Mouse (Mus musculus) C2C12 (cell line): Measurements from ENCODE around the gene Slc26a10. TPM values are rescaled to one million over a fixed set of nuclear protein-coding genes. Genes with fewer than 3 reads are reported as not detected.

Source experiments
- H3K27me3 ChIP-seq: one replicate; pipeline ENCODE4 v1.6.1; 2011; ENCODE audit not compliant: control insufficient read depth, insufficient read depth, insufficient read length
- H3K36me3 ChIP-seq: one replicate; pipeline ENCODE4 v1.6.1; 2011; ENCODE audit not compliant: control insufficient read depth, insufficient read depth
- H3K4me3 ChIP-seq: one replicate; pipeline ENCODE4 v1.5.1; 2011; ENCODE audit warnings: mild to moderate bottlenecking, control low read depth; ENCODE audit not compliant: poor library complexity, insufficient read depth, severe bottlenecking
- H3K79me2 ChIP-seq: one replicate; pipeline ENCODE4 v1.6.1; 2011; ENCODE audit not compliant: control insufficient read depth, insufficient read depth
- H3K79me3 ChIP-seq: one replicate; pipeline ENCODE4 v1.6.1; 2011; ENCODE audit warnings: low read depth, control low read depth
- H3ac ChIP-seq: one replicate; pipeline ENCODE3; 2011; ENCODE audit warnings: low read depth; ENCODE audit not compliant: control insufficient read depth, insufficient read length
- CEBPB ChIP-seq: IDR thresholded peaks from one replicate; pipeline ENCODE4 v1.6.1; 2011; ENCODE audit warnings: low read depth, mild to moderate bottlenecking, control low read depth, moderate library complexity
- CTCF ChIP-seq: IDR thresholded peaks from one replicate; pipeline ENCODE4 v1.5.1; 2011; ENCODE audit not compliant: control insufficient read depth, insufficient read depth, insufficient read length
- FOSL1 ChIP-seq: IDR thresholded peaks from one replicate; pipeline ENCODE4 v1.8.0; 2011; ENCODE audit warnings: mild to moderate bottlenecking, low read length; ENCODE audit not compliant: poor library complexity, insufficient read depth, severe bottlenecking
- MAX ChIP-seq: IDR thresholded peaks from one replicate; pipeline ENCODE4 v1.6.1; 2011; ENCODE audit warnings: mild to moderate bottlenecking, control low read depth
- MYOD1 ChIP-seq: IDR thresholded peaks from one replicate; pipeline ENCODE4 v1.6.1; 2011; ENCODE audit warnings: low read depth; ENCODE audit not compliant: control insufficient read depth, insufficient read length
- MYOG ChIP-seq: IDR thresholded peaks from one replicate; pipeline ENCODE4 v1.6.1; 2011; ENCODE audit not compliant: control insufficient read depth, insufficient read length; ENCODE audit errors: extremely low read depth
- USF1 ChIP-seq: IDR thresholded peaks from one replicate; pipeline ENCODE4 v1.6.1; 2011; ENCODE audit warnings: low read depth, mild to moderate bottlenecking, control low read depth, moderate library complexity
- polyA plus RNA-seq: library from polyadenylated mRNA; unstranded; fragments of >200 nt; fragmentation: generic; extraction: Trizol; gene quantifications from one replicate; pipeline ENCODE4 v1.2.1, GENCODE M21; 2012; ENCODE audit warnings: missing spikeins

The Slc26a10 gene
- polyA plus RNA-seq, 1 experiment: 2.9 TPM

- TF ChIP-seq MYOG (no peak), MYOD1 (no peak)
- Histone ChIP-seq H3K79me3 (no peaks in the 10 kb centered on the region), H3K4me3 (no peak overlapping the region), H3K79me2 (no peaks in the 10 kb centered on the region), H3ac (no peak overlapping the region), H3K27me3 (no peaks in the 10 kb centered on the region), H3K36me3 (no peaks in the 10 kb centered on the region)
These were observed 37.2 kb downstream of the Slc26a10 start for GRCm38 (mm10) chr10:127143228-127143627.

- no peaks in the 10 kb centered on the region for H3K27me3 ChIP-seq
- no peaks in the 10 kb centered on the region for H3K36me3 ChIP-seq
- H3K79me2 ChIP-seq: no peaks in the 10 kb centered on the region
- no peak overlapping the region for H3ac ChIP-seq
- H3K4me3 ChIP-seq: no peak overlapping the region
- TF ChIP-seq MYOD1 (no peak), CEBPB (no peak), USF1 (no peak), MAX (no peak), MYOG (no peak), FOSL1 (no peak), CTCF (no peak)
- no peaks in the 10 kb centered on the region for H3K79me3 ChIP-seq
These were observed 38.9 kb downstream of the Slc26a10 start for GRCm38 (mm10) chr10:127141500-127141899.

- no peak overlapping the region for H3ac ChIP-seq
These were observed 39.5 kb downstream of the Slc26a10 start for GRCm38 (mm10) chr10:127140971-127141370.

GRCm38 (mm10) chr10:127138328-127139141, 41.9 kb downstream of the Slc26a10 start:
- no peaks in the 10 kb centered on the region for H3K27me3 ChIP-seq
- H3K79me2 ChIP-seq: no peaks in the 10 kb centered on the region
- no peaks in the 10 kb centered on the region for H3K79me3 ChIP-seq
- H3ac ChIP-seq: no peak overlapping the region
- H3K36me3 ChIP-seq: no peaks in the 10 kb centered on the region
- no peak overlapping the region for H3K4me3 ChIP-seq
- TF ChIP-seq FOSL1: no peak
- no peak for TF ChIP-seq MAX
- no peak for TF ChIP-seq MYOD1
- no peak for TF ChIP-seq MYOG
- TF ChIP-seq CEBPB: no peak
- no peak for TF ChIP-seq CTCF
- TF ChIP-seq USF1: no peak

More at GRCm38 (mm10) chr10:127140971-127141370, 39.5 kb downstream of the Slc26a10 start:
- no peaks in the 10 kb centered on the region for H3K27me3 ChIP-seq
- H3K79me3 ChIP-seq: no peaks in the 10 kb centered on the region
- H3K4me3 ChIP-seq: no peak overlapping the region
- TF ChIP-seq MYOG (no peak), FOSL1 (no peak), MYOD1 (no peak), USF1 (no peak), CTCF (no peak), MAX (no peak), CEBPB (no peak)
- H3K36me3 ChIP-seq: no peaks in the 10 kb centered on the region
- H3K79me2 ChIP-seq: no peaks in the 10 kb centered on the region

GRCm38 (mm10) chr10:127137896-127138295, 42.5 kb downstream of the Slc26a10 start:
- TF ChIP-seq USF1 (no peak), MYOD1 (no peak), CEBPB (no peak), MAX (no peak), MYOG (no peak), FOSL1 (no peak), CTCF (no peak)
- no peaks in the 10 kb centered on the region for H3K79me2 ChIP-seq

More at GRCm38 (mm10) chr10:127137896-127138295, 42.5 kb downstream of the Slc26a10 start:
- no peak overlapping the region for H3ac ChIP-seq
- H3K36me3 ChIP-seq: no peaks in the 10 kb centered on the region
- no peak overlapping the region for H3K4me3 ChIP-seq
- H3K27me3 ChIP-seq: no peaks in the 10 kb centered on the region
- H3K79me3 ChIP-seq: no peaks in the 10 kb centered on the region
